Mouse (Mus musculus) retina, postnatal 1 day (tissue): ENCODE measurements at regions not wholly inside any gene's neighbourhood (a gene's known extent, or its start where the extent isn't known, plus 50 kb on each side); places are given as distances from the start of the nearest gene placed in this dataset.

Experiments used
- DNase-seq: peaks from one replicate; pipeline ENCODE4 v3.0.0-alpha.2; 2012

DNA sequence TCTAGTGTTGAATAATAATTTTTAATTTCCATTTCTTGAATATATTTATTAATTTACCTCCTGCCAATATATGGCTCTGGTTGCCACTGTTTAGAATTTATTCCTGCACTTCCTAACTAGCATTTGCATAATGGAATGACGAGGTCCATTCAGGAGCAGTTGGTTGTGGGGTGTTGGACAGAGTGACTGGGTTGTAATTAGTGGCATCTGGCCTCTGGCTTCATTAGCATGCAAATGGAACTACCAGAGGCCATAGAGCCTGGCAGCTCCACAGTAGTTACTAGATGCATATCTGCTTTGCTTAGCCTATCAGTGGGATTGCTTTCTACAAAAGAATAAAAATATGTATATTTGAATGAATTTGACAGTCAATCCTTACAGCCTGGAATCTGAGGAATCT, 1099.6 kb upstream of the Cdh8 start:
- peak; percentile 74 for DNase-seq

DNA sequence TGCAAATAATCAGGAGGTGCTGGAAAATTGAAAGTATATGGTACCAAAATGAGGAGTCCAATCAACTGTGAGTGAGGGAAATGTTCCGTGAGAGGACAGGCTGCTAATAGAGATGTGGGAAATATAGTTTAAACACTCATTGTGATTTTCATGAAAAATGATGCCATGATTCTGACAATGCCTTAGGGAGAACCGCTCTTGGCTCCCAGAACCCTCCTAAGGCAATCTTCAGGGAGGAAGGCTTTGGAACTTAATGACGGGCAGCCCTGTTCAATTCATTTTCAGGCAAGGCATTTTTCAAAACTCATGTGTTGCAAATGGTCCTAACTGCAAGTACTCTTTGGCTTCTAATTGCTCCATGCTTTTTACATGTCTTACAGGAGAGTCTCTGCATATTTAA, 1098.9 kb upstream of the Cdh8 start:
- no peak for DNase-seq

DNA sequence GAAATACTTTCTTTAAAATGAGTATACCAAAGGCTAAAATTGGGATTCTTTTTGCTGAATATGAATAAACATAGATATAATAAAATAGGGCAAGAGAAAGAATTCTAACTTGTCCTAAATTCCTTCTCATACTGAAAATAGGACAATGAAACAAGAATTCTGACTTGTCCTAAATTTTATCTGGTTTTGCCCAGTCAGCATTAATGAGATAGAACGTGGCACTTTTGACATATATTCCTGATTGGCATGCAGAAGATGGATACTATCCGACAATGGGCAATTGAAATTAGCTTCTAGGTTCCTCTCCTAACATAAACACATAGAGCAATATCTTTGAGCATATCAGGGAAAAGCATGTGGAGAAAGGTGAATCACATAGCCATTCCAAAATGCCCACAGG, 1090.2 kb upstream of the Cdh8 start:
- no peak for DNase-seq

DNA sequence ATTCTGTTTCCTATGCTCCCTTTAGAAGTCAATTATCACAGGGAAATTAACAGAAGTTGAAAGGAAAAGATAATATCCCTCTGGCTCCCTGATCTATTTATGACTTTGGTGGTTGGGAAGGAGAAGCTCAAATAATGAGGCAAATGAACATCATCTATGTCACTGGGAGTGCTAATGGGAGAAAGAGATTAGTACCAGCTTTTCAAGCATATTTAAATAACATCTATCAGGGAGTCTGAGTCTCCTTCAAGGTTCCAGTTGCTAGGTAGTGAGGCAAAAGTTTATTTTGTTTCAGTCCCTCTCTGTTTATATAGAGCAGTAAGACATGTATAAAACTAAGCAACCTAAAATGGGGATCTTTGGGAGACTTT, 1084.1 kb upstream of the Cdh8 start:
- no peak for DNase-seq

DNA sequence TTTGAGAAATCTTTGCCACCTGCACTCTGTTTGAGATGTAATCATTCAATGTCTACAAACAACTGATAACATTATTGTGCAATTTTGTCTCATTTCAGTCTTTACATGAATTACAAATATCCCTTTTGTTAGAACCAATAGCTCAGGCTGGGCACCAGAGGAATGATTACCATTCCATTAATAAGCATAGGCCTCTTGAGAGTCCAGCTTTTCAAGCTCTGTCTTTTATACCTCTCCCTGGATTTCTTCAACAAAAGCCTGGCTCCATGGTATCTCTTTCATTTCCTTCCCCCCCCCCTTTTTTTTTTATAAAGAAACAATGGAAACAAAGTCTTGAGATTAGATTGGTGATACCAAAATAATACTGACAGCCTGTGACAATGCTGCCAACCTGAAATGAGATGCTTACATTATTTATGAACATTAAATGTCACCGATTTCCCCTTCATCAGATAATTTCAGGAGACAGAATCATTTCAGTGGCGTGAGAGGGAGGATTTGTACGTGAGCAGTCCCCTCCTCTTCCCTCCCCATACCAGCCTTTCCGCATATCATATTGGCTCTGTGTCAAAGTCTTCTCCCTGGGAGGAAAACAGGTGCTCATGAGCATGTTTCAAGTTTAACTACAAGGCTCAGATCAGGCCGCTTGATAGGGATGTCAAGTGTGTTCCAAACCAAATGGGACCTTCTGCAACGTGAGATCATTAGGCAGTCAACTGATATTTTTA, 1083.5 kb upstream of the Cdh8 start:
- no peak for DNase-seq

DNA sequence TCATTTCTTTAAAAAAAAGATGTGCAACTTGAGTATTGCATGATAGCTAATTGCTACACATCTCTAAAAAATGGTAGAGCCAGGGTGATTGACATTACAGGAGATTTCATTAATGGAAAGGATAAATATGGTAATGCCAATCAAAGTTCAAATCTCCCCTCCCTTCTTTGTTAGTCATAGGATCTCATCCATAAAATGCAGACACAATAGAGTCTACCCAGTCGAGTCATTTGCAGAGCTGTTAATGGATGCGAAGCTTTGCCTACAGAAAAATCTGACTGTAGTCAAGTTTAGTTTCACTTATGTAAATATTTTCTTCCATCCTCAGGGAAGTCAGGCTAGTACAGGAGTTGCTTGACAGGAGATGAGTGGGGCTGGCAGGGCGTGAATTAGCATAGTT, 1078.2 kb upstream of the Cdh8 start:
- no peak for DNase-seq

DNA sequence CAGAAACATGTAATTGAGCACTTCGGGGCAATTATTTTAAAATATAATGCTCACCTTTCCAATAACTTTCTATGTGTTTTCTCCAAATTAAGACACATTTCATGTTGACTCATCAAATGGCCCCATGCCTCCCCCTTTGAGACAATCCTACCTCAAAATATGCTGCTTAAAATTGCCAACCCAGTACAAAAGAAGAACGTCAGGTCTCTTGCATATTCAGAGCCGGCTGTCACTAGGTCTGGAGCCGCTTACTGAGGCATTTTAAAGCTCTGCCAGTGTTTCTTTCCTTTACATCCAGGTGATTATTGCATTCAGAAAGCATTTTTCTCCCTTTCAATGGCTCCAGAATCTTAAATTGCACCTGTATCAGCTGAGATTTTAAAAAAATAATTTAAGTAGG, 1059.7 kb upstream of the Cdh8 start:
- no peak for DNase-seq

DNA sequence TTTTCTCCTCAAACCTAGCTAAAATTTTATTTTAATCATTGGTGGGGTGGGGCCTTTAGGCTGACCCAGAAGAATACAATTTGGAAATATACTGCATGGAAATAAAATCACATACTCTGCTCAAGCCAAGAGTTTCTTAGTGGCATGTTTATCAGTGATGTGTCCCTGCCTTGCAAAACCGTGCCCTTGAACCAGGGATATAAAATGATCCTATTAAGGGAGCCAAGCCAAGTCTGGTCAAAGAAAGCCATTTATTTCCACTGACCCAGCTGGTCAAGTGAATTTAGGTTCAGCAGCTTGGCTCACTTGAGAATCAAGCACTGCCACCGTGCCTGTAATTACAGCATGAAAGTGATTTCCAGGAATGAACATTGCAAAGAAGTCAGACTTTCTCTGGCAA, 1035.0 kb upstream of the Cdh8 start:
- DNase-seq: no peak

DNA sequence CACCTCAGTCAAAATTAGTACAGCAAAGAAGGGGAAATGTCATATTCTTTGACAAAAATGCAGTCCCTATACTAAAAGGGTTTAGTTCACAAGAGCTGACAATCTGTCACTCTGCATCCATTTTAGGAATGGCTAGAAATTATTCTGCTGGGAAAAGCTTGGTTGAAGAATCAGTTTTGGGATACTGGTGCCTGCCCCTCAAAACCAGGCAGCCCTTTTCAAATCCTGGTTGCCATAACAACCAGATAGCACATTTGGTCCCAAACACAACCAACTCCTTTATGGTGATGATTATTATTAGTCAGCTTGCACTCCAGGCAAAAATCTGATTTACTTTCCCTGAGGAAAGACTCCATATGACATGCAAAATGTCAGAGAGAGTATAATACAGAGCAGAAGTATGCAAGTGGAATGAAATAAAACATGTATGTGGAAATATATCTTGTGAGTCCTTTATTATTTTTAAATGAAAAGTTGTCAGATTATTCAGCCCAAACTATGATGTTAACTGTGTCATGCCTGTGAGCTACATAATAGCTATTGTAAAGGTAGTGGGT, 1034.2 kb upstream of the Cdh8 start:
- DNase-seq: peak; percentile 1

DNA sequence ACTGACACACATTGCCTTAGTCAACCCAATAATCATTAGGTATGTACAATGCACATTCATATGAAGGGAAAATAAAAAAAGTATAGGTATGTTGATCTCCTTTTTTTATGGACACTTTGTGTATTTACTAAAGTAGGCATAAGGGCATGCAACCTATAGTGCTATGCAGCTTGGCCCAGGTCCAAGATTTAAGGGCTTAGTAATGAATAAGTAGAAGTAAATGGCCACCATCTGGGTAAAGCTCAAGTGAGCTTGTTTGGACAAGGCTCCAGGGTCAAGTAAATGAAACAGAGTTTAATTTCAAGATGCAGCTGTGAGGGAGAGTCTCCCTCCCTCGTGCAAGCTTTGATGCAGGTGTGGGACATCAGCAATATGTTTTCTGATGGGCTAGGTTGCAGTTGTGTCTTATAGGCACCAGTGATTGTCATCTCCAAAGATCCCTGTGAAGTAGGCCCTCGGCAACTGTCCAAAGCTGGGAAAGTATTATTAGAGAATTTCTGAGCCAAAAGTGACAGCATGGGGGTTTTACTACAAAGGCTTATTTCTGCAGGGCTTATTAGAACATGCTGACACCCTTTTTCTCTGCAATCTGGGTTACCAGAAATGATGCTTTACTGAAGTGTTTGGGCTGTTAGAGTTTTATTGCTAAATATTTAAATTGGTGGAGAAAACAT, 1030.5 kb upstream of the Cdh8 start:
- peak; percentile 12 for DNase-seq
